Mouse (Mus musculus): Measurements from ENCODE around the gene Ubxn6.

The Ubxn6 gene

DNA sequence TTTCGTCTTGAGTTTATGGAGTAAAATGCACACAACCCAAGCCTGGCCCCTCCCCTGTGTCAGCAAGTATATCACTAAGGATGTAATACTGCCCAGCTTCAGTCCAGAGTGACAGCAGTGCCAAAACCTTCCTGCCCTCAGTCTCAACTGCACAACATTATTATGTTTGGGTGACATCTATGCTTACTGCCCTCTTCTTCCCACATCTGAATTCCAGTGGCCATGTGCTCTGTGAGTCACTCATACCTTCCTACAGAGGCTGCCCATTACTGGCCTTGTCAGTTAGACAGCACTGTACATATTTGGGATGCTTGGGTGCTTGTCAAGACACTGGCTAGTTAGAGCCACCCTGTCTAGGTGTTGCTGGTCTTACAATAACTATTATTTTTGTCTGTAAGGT lies 48.5 kb downstream of the Ubxn6 start:
- in situ Hi-C loops (cut with MboI; ENCODE audit: low sequenced_read_pairs) = no loop called here

DNA sequence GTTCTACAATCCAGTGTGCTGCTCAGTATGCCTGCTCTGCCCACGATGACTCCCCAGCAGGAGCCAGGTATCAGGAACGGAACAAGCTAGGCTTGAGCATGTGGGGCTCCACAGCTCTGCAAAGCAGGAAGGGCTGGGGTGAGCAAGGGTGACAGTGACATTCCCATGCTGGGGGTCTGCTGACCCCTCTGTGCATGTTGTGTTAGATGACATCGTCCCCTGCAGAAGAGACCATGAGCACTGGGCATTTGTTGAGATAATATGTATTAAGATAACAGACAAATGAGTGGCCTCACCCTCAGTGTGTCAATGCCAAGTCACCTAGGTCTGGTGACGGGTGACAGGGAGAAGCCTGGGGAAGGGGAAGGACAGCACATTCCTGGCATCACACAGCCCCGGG lies 49.9 kb downstream of the Ubxn6 start:
- in situ Hi-C loops (cut with MboI; ENCODE audit: low sequenced_read_pairs) = no loop called here

DNA sequence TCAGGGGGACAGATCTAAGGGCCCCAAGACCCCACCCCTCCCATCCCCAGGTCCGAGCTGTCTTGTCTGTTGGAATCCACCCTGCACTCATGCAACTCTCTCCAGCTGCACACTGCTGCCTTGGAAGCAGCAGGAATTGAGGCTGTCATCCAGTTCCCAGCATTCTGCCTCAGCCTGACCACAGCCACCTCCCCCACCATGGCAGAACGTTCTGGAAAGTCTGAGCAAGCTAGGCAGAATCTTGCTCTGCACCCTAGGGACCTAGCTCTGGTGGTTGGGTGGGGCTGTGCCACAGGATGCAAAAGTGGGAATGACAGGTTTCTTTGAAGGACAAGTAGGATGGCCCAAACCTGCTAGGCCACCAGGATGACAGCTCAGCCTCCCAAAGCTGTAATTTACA lies 50.4 kb downstream of the Ubxn6 start:
- in situ Hi-C loops (cut with MboI; ENCODE audit: low sequenced_read_pairs) = no loop called here

DNA sequence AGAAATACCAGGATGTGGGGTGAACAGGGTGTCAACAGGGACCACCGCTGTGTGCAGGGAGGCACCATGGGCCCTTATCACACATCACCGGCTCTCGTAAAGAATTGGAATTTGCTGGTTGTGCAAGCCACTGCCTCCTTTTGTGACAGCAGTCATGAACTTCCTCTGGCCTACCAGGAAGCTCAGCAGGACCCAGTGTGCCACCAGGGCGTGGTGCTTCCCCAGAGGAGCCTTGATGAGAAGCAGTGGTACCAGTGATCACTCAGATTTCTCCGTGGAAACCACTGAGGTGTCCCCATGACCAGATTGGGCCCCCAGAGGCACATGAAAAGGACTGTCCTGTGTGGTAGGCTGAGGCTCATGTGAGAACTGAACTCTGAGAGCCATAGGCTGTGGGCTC lies 51.4 kb downstream of the Ubxn6 start:
- in situ Hi-C loops (cut with MboI; ENCODE audit: low sequenced_read_pairs) = no loop called here

DNA sequence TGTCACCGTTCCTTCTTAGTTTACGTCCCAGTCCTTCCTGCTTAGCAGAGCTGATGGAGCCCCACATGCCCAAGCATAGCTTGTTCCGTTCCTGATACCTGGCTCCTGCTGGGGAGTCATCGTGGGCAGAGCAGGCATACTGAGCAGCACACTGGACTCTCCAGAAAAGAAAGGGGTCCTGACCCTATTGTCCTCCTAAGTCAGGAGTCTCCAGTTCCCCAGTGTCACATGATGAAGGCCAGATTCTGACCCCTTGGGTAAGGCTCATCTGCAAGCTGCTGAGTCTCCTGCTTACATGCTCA lies 51.9 kb downstream of the Ubxn6 start:
- in situ Hi-C loops (cut with MboI; ENCODE audit: low sequenced_read_pairs) = no loop called here

DNA sequence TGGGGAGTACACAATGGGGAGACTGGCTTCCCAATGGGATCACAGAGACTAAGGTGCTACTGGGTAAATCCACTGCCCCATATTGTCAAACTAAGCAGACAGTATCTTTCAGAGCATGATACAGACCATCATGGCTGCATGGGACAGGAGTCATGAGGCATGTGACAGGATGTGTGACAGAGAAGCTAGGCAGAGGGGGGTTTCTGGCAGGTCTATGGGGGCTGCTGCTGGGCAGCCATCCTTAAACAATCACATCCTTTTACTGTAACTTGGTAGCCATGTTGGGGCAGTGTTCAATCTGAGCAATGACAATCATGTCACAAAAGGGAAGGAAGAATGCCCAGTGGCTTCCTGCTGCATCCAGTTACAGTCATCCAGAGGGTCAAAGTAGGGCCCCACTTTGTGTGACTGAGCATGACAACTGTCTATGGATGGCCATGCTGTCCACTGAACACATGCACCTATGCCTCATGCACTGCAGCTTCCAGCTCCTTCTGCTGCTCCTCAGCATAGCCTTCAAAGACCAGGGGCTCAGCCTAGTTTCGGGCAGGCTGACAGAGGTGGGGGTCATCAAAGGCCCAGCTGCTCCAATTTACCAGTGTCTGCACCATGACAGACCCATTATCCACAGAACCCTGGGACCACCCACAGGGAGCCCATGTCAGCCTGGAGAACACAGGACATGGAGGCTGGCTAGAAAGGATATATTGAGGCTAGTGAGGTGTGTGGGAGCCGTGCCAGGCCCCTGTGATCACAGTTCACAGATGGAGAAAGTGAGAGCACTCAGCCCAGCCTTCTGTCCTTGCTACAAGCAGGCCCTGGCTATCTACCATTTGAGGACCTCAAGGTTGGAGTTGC lies 52.5 kb downstream of the Ubxn6 start:
- in situ Hi-C loops (cut with MboI; ENCODE audit: low sequenced_read_pairs) = no loop called here

DNA sequence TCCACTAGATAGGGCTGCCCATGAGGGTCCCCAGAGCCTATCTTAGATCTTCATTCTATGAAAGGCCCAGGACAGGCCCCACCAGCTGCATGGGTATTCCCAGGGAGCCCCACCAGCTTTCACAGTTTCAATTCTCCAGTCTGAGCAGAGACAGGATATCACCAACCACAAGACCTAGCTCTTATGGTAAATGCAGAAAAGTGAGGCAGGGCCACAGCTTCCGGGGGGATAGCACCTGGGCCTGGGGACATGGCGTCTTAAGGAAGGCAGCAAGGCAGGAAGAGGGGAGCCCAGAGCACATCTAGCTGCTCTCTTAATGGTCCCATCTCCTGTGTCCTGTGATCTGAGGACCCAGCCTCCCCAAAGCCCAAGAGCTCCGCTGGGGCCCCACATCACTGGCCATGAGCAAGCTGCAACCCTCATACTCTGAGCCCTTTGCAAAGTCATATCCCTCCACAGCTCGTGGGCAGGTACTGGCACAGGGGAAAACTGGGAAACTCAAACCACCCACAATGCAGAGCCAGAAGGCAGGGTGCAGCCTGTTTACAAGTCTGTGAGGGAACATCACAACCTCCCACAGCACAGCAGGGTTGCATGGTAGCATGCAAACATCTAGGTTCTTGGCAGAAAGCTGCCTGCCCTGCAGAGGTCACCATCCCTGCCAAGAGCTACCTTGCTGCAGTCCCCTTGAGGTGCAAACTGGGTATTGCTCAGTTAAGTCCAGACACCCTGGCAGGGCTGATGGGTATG lies 53.5 kb downstream of the Ubxn6 start:
- in situ Hi-C loops (cut with MboI; ENCODE audit: low sequenced_read_pairs) = no loop called here

DNA sequence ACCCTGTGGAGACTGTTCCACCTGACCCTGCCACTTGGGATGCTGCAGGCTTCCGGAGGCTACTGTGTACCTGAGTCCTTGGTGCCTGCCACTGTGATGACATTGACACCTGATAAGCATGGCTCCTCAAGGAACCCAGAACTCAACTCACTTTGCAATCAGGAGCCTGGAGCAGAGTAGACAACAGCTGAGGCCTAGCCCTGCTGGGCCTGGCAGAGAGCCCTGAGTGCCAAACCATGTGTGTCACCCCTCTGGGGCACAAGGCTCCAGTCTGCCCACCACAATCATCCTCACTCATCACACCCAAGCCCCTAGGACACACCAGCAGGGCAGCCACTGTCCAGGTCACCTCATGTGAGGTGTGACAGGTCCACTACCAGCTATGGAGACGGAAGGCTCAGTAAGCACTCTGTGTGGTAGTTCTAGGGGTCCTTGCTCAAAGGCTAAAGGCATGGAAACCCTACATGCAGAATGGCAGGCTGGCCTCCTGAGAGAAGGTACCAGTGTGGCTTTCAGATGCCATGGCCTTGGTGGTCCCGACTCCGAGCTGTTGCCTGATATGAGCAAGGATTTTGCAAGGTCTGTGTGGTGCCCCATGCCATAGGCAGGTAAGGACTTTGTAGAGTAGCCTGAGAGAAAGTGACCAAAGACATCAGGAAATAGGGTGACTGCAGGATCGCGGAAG lies 54.3 kb downstream of the Ubxn6 start:
- in situ Hi-C loops (cut with MboI; ENCODE audit: low sequenced_read_pairs) = no loop called here

DNA sequence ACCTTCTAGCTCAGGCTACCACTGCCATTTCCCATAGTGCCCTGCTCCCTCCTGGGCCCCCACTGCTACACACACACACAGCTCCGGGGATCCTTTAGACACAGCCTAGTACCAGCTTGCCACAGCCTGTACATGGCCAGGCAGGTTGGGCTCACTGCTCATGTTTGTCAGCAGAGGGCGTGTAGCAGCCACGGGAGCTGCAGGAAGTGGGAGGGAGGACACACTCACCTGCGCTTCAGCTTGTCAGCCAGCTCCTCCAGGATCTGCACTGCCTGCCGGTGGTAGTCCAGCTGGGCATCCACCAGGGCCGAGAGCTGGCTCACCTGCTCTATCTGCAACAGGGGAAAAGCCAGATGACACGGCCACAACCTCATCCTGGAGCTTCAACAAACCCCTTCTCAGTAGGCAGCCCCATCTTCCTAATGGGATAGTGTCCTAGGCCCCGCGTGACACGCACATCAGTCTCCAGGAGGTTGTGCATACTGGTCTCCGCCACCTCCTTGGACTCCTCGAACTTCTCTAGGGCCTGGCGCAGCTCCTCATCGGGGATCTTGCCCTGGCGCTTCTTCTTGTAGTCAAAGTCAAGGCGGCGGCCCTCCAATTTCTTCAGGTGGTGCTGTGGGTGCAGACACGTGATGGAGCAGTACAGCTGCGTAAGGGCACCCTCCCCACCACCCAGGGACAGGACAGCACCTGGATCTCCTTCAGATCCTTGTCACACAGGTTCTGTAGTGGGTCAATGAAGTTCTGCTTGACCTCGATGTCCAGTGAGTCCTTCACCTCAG lies 56.3 kb downstream of the Ubxn6 start:
- in situ Hi-C loops (cut with MboI; ENCODE audit: low sequenced_read_pairs) = no loop called here

DNA sequence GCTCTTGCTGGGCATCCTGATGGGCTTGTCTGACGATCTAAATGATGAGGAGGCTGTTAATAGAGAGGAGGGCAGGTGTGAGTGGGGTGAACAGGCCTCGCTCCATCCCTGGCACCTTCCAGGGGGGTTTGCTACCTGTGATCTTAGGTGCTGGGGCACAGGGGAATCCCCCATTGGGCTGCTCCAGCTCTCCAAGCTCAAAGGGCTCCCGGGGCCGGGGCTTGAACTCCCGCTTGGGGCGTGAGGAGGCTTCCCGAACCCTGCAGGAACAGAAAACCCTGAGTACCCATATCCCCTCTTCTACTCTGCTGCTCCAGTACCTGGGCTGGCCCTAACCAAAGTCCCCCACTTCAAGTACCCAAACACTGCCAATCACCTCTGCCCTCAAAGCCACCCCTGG lies 57.0 kb downstream of the Ubxn6 start:
- in situ Hi-C loops (cut with MboI; ENCODE audit: low sequenced_read_pairs) = no loop called here
